Mouse (Mus musculus) erythroblast, adult 5-6 weeks (primary cell): ENCODE results near the gene Oard1. TPM values are rescaled to one million over a fixed set of nuclear protein-coding genes. Genes with fewer than 3 reads are reported as not detected.

Experiments used
- total RNA-seq, 2 experiments: library from RNA; stranded (forward) in 1 of 2; stranded (reverse) in 1 of 2; fragments of 150-400 nt in 1 of 2; fragments of 200-764, 138-1000 nt in 1 of 2; gene quantifications; 2 replicates each; pipeline versions ENCODE4 v1.2.3 to v1.2.4; 2015 to 2017; ENCODE audit warnings: low replicate concordance in 2 of 2

The Oard1 gene
- total RNA-seq, 2 experiments from 2014 or later = 31.6 to 32.1 TPM

Other genes with a start within 250 kb of the Oard1 start
- 6.5 and 17.7 TPM in 2 replicates for gene A530064D06Rik, start 242.7 kb upstream of the Oard1 start, total RNA-seq (2015; ENCODE audit: low replicate concordance)
- 5.5 and 5.7 TPM in 2 replicates for gene A530064D06Rik, start 242.7 kb upstream of the Oard1 start, total RNA-seq (2017; ENCODE audit: low replicate concordance)
- gene Trem1, start 177.2 kb upstream of the Oard1 start, total RNA-seq (2015; ENCODE audit: low replicate concordance) = 3.1 and 4.2 TPM in 2 replicates
- 5.7 and 6.2 TPM in 2 replicates for gene Trem1, start 177.2 kb upstream of the Oard1 start, total RNA-seq (2017; ENCODE audit: low replicate concordance)
- 47.6 and 61.3 TPM in 2 replicates for gene Trem3, start 162.2 kb upstream of the Oard1 start, total RNA-seq (2015; ENCODE audit: low replicate concordance)
- gene Trem3, start 162.2 kb upstream of the Oard1 start, total RNA-seq (2017; ENCODE audit: low replicate concordance) = 26.4 and 57.7 TPM in 2 replicates
- 5.0 and 5.4 TPM in 2 replicates for gene Treml4, start 145.7 kb upstream of the Oard1 start, total RNA-seq (2015; ENCODE audit: low replicate concordance)
- gene Treml4, start 145.7 kb upstream of the Oard1 start, total RNA-seq (2017; ENCODE audit: low replicate concordance) = 5.7 and 8.1 TPM in 2 replicates
- gene Treml2, start 110.5 kb upstream of the Oard1 start, total RNA-seq (2015; ENCODE audit: low replicate concordance) = 13.4 and 26.1 TPM in 2 replicates
- 13.8 and 15.1 TPM in 2 replicates for gene Treml2, start 110.5 kb upstream of the Oard1 start, total RNA-seq (2017; ENCODE audit: low replicate concordance)
- gene B430306N03Rik, start 93.9 kb upstream of the Oard1 start, total RNA-seq (2015; ENCODE audit: low replicate concordance) = 17.5 and 20.1 TPM in 2 replicates
- 7.0 and 7.2 TPM in 2 replicates for gene B430306N03Rik, start 93.9 kb upstream of the Oard1 start, total RNA-seq (2017; ENCODE audit: low replicate concordance)
- 1.9 and 3.1 TPM in 2 replicates for gene Trem2, start 63.6 kb upstream of the Oard1 start, total RNA-seq (2015; ENCODE audit: low replicate concordance)
- gene Trem2, start 63.6 kb upstream of the Oard1 start, total RNA-seq (2017; ENCODE audit: low replicate concordance) = 2.6 and 3.2 TPM in 2 replicates
- not detected in 2 replicates for gene Treml1, start 50.1 kb upstream of the Oard1 start, total RNA-seq (2015; ENCODE audit: low replicate concordance)
- 0.34 and 1.3 TPM in 2 replicates for gene Treml1, start 50.1 kb upstream of the Oard1 start, total RNA-seq (2017; ENCODE audit: low replicate concordance)
- gene Nfya, start 108 bp upstream of the Oard1 start, total RNA-seq (2015; ENCODE audit: low replicate concordance) = 44.0 and 47.2 TPM in 2 replicates
- 30.6 and 42.7 TPM in 2 replicates for gene Nfya, start 108 bp upstream of the Oard1 start, total RNA-seq (2017; ENCODE audit: low replicate concordance)
- not detected in 2 replicates for gene Apobec2, start 22.9 kb downstream of the Oard1 start, total RNA-seq (2015; ENCODE audit: low replicate concordance)
- gene Apobec2, start 22.9 kb downstream of the Oard1 start, total RNA-seq (2017; ENCODE audit: low replicate concordance) = not detected in 2 replicates
- 503 and 549 TPM in 2 replicates for gene Tspo2, start 41.5 kb downstream of the Oard1 start, total RNA-seq (2015; ENCODE audit: low replicate concordance)
- gene Tspo2, start 41.5 kb downstream of the Oard1 start, total RNA-seq (2017; ENCODE audit: low replicate concordance) = 671 and 837 TPM in 2 replicates
- 56.8 and 60.7 TPM in 2 replicates for gene Unc5cl, start 44.9 kb downstream of the Oard1 start, total RNA-seq (2015; ENCODE audit: low replicate concordance)
- 32.9 and 47.0 TPM in 2 replicates for gene Unc5cl, start 44.9 kb downstream of the Oard1 start, total RNA-seq (2017; ENCODE audit: low replicate concordance)